Mouse (Mus musculus) forebrain, embryonic 13.5 days (tissue): ENCODE data around the gene Atp2b2. TPM values are rescaled to one million over a fixed set of nuclear protein-coding genes. Genes with fewer than 3 reads are reported as not detected.

ENCODE experiments used
- ATAC-seq: fragments of 200-750 bp; cut with Nextera tagmentation; 2 replicates; pipeline ENCODE4 v1.8.0; 2017
- H3K27ac ChIP-seq: fragments of 300-500 bp; sonication (generic); 2 replicates; pipeline ENCODE4 v1.5.1; 2015; ENCODE audit warnings: inconsistent platforms, mild to moderate bottlenecking, moderate library complexity
- H3K27me3 ChIP-seq: fragments of 300-500 bp; sonication (generic); 2 replicates; pipeline ENCODE4 v1.6.1; 2015; ENCODE audit warnings: mild to moderate bottlenecking, inconsistent platforms
- H3K36me3 ChIP-seq: fragments of 300-500 bp; sonication (generic); 2 replicates; pipeline ENCODE4 v1.6.1; 2015; ENCODE audit warnings: mild to moderate bottlenecking, inconsistent platforms; ENCODE audit not compliant: poor library complexity, severe bottlenecking
- H3K4me1 ChIP-seq: fragments of 300-500 bp; sonication (generic); 2 replicates; pipeline ENCODE4 v1.6.1; 2015; ENCODE audit warnings: inconsistent platforms
- H3K4me2 ChIP-seq: fragments of 300-500 bp; sonication (generic); 2 replicates; pipeline ENCODE4 v1.6.1; 2015; ENCODE audit warnings: inconsistent platforms, mild to moderate bottlenecking, moderate library complexity
- H3K4me3 ChIP-seq: fragments of 300-500 bp; sonication (generic); 2 replicates; pipeline ENCODE4 v1.5.1; 2015; ENCODE audit warnings: mild to moderate bottlenecking, inconsistent platforms
- H3K9ac ChIP-seq: fragments of 300-500 bp; sonication (generic); 2 replicates; pipeline ENCODE4 v1.6.1; 2015; ENCODE audit warnings: mild to moderate bottlenecking, inconsistent platforms
- H3K9me3 ChIP-seq: fragments of 300-500 bp; sonication (generic); replicated peaks from 2 replicates; pipeline ENCODE4 v1.6.1; 2016; ENCODE audit warnings: inconsistent platforms
- WGBS: fragments of 180-500 bp; shearing (Covaris S2); methylation state at CpG from one replicate; pipeline ENCODE4 v1.1.7; 2015; 5-methylcytosine and 5-hydroxymethylcytosine counted together
- polyA plus RNA-seq: library from polyadenylated mRNA; unstranded; fragments of >200 nt; fragmentation: Nextera tagmentation; extraction: Ambion mirVana; gene quantifications from 2 replicates; pipeline ENCODE4 v1.2.1, GENCODE M21; 2015

The Atp2b2 gene
- polyA plus RNA-seq, 1 experiment from 2014 or later: 15.5 TPM

DNA sequence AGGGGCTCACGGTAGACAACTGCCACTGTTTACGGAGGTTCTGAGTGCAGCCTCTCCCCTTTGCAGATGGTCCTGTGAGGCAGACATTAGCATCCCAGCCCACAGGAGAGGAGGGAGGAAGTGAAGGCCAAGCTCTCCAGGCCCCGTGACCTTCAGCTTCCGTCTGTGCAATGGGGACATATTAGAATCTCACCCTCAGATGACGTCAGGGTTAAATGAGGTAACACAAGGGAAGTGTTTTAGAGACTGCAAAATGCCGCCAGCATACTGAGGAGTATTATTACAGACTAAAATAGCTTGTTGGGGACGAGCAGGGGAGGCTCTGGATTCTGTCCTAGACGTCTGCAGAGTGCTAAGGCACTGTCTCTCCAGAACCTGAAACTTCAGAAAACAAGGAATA is 106.3 kb downstream of the Atp2b2 start:
- no peaks in the 10 kb centered on the region for H3K9me3 ChIP-seq
- WGBS: 51% methylated on average over 8 of the region's 8 CpGs
- no peak overlapping the region for H3K27ac ChIP-seq
- no peak for ATAC-seq
- H3K4me1 ChIP-seq: peaks cover 49% of the 10 kb centered on the region
- no peaks in the 10 kb centered on the region for H3K27me3 ChIP-seq
- no peaks in the 10 kb centered on the region for H3K36me3 ChIP-seq
- H3K4me2 ChIP-seq: no peak overlapping the region
- H3K9ac ChIP-seq: no peak overlapping the region
- H3K4me3 ChIP-seq: no peak overlapping the region

GRCm38 (mm10) chr6:113934692-113935091 is 107.7 kb downstream of the Atp2b2 start:
- Histone ChIP-seq H3K9ac (no peak overlapping the region), H3K27ac (no peak overlapping the region), H3K9me3 (no peaks in the 10 kb centered on the region), H3K36me3 (no peaks in the 10 kb centered on the region), H3K27me3 (no peaks in the 10 kb centered on the region), H3K4me2 (no peak overlapping the region), H3K4me1 (peaks cover 43% of the 10 kb centered on the region), H3K4me3 (no peak overlapping the region)
- no peak for ATAC-seq
- WGBS: 58% methylated on average over 8 of the region's 8 CpGs

DNA sequence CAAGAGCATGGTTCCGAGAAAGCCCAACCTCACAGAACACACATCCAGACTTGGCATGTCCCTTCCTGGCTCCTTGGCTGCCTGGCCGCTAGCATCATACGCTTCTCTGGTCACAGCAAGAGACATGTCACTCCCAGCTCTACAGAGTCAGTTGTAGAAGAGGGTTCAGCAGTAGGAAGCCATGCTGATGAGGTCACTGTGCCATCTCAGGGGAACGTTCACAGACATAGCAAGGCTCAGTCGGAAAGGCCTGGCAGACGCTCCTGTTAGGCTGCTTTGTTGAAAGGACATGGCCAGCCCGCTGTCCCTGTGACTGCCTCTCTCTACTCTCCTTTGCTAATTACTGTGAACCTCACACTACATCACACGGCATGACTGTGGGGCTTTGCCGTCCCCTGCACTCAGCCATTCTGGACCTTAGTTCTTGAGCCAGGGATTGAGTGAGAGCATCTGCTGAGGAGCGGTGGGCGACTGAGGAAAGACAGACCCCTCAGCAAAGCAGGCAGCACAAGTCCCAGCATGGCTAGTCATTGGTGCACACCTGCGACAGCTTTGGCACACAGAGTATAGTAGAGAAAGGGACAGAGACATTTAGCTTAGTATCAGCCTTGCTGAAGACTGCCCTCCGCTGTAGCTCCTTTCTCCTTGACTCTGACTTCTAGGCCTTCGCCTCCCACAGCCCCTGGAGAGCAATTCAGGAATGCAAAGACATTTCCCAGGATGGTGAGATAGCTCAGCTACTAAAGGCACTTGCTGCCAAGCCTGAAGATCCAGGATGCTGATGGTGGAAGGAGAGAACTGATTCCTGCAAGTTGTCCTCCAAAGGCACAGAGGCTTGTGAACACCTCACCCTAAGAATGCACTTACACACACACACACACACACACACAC is 108.9 kb downstream of the Atp2b2 start:
- Histone ChIP-seq H3K9me3 (no peaks in the 10 kb centered on the region), H3K27me3 (no peaks in the 10 kb centered on the region)
- WGBS: 49% methylated on average over 14 of the region's 14 CpGs

DNA sequence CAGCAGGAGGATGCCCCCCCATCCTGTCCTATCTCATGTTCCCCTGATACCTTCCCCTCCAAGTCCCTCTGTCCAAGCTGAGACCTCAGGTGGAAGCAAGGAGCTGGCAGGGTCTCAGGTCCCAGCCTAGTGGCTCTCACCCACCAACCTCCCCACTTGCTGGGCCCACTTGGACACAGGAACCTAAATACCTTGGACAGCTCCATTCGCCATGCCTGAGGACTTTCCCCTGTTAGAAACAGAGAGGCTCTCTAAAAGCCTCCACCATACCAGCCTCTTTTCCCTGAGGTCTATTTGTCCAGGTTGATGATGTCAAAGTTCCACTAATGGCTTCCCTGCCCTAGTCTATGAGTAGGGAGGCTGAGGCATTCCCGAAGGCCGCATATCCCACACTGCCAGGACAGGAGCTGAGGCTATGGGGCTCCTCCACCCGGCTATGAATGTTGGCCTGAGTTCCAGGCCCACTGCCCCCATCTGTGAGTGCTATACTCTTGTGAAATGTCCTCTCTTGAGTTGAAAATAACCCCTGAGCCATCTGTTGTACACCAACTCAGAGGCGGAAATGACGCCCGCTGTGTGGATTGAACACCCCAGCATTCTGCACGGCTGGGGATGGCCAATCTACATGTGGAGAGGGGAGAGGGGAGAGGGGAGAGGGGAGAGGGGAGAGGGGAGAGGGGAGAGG is 113.1 kb downstream of the Atp2b2 start:
- no peak for ATAC-seq
- Histone ChIP-seq H3K27me3 (no peaks in the 10 kb centered on the region), H3K9ac (no peak overlapping the region), H3K9me3 (no peaks in the 10 kb centered on the region), H3K4me3 (no peak overlapping the region), H3K4me2 (no peak overlapping the region), H3K4me1 (peaks cover 9% of the 10 kb centered on the region), H3K36me3 (no peaks in the 10 kb centered on the region), H3K27ac (no peak overlapping the region)
- 73% methylated on average over 7 of the region's 8 CpGs for WGBS

More for the DNA sequence above, 108.9 kb downstream of the Atp2b2 start:
- no peaks in the 10 kb centered on the region for H3K36me3 ChIP-seq
- H3K27ac ChIP-seq: no peak overlapping the region
- H3K4me2 ChIP-seq: no peak overlapping the region
- no peak for ATAC-seq
- H3K9ac ChIP-seq: no peak overlapping the region
- peaks cover 40% of the 10 kb centered on the region for H3K4me1 ChIP-seq
- no peak overlapping the region for H3K4me3 ChIP-seq

DNA sequence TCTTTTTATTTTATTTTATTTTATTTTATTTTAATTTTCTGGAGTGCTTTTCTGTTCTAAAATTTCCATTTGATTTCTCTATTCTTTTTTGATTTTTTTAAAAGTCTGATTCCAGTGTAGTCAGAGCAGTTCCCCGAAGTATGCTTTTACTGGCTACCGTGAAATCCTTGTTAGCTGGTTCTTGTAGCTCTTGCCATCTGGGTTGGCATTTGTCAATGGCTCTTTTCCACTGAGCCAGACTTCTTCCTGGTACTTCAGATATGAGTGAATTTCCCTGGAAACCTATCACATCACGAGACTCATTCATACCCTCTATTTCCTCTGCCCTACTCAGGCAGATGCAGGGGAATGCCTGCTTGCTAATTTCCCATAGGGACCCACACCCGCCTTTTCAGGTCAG is 119.2 kb downstream of the Atp2b2 start:
- H3K27ac ChIP-seq: no peak overlapping the region; the same call in 1 of the 2 replicates

GRCm38 (mm10) chr6:113920466-113920865 is 121.9 kb downstream of the Atp2b2 start:
- Histone ChIP-seq H3K4me2 (no peak overlapping the region), H3K9me3 (no peaks in the 10 kb centered on the region), H3K4me1 (peaks cover 4% of the 10 kb centered on the region; the same call in 1 of the 2 replicates), H3K27me3 (no peaks in the 10 kb centered on the region), H3K9ac (no peak overlapping the region), H3K4me3 (no peak overlapping the region), H3K27ac (no peak overlapping the region), H3K36me3 (no peaks in the 10 kb centered on the region)
- 79% methylated on average over 5 of the region's 5 CpGs for WGBS
- ATAC-seq: no peak

More for the DNA sequence above, 119.2 kb downstream of the Atp2b2 start:
- Histone ChIP-seq H3K36me3 (no peaks in the 10 kb centered on the region), H3K4me2 (no peak overlapping the region), H3K9ac (no peak overlapping the region), H3K9me3 (no peaks in the 10 kb centered on the region), H3K4me3 (no peak overlapping the region), H3K4me1 (no peaks in the 10 kb centered on the region), H3K27me3 (no peaks in the 10 kb centered on the region)
- ATAC-seq: no peak
- WGBS: 83% methylated on average over 4 of the region's 4 CpGs

- Histone ChIP-seq H3K27ac (no peak overlapping the region), H3K4me3 (no peak overlapping the region), H3K4me2 (no peak overlapping the region), H3K9ac (no peak overlapping the region), H3K9me3 (no peaks in the 10 kb centered on the region), H3K4me1 (peaks cover 4% of the 10 kb centered on the region; the same call in 1 of the 2 replicates), H3K36me3 (no peaks in the 10 kb centered on the region), H3K27me3 (no peaks in the 10 kb centered on the region)
- ATAC-seq: no peak
- 82% methylated on average over 3 of the region's 3 CpGs for WGBS
These were observed 129.7 kb downstream of the Atp2b2 start for GRCm38 (mm10) chr6:113912753-113913152.

DNA sequence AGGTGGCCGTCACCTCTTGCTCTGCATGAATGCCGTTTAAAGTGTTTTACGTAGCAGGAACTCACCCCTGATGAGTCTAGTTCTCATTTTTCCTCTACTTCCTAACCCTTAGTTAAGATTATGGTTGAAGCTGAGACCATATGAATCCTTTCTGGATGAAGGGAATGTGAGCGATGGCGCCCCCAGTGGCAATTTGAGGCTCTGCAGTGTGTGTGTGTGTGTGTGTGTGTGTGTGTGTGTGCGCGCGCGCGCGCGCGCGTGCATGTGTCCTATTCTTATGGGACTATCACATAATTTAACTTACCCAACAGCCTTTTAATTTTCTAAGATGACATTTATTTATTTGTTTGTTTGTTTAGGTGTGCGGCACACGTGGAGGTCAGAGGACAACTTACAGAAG is 131.3 kb downstream of the Atp2b2 start:
- no peak overlapping the region for H3K4me2 ChIP-seq
- no peaks in the 10 kb centered on the region for H3K27me3 ChIP-seq
- no peak overlapping the region for H3K4me3 ChIP-seq
- no peak overlapping the region for H3K9ac ChIP-seq
- no peaks in the 10 kb centered on the region for H3K9me3 ChIP-seq
- no peaks in the 10 kb centered on the region for H3K36me3 ChIP-seq
- H3K4me1 ChIP-seq: no peaks in the 10 kb centered on the region
- H3K27ac ChIP-seq: no peak overlapping the region
- no peak for ATAC-seq
- 77% methylated on average over 16 of the region's 16 CpGs for WGBS

DNA sequence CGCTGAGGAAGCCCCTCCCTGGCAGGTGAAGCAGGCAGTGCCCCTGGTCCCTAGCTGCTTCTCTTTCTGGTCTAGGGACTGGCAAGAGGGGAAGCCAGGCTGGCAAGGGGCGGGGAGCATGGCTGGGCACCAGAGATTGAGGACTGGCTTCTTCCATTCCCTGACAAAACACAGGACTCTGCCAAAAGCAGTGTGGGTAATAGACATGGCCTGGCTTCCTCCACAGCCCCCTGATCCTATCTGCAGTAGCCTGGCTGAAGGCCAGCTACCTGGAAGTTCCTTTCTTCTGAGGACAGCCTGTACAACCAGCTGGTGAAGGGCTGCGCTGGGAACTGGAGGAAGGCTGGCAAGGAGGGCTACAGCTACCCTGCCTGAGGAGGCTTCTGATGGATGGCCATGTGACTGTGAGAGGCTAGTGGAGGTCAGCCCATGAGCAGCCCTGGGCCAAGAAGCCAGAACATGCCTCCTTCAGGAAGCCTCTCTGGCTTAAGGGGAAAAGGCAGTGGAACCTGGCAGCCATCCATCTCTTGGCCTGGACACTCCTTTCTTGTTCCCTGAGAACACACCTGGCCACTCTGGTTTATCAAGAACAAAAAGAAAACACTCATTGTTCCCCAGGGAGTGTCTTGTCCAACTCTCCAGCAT is 131.9 kb downstream of the Atp2b2 start:
- Histone ChIP-seq H3K36me3 (no peaks in the 10 kb centered on the region), H3K4me1 (no peaks in the 10 kb centered on the region), H3K4me3 (no peak overlapping the region), H3K27ac (no peak overlapping the region), H3K9me3 (no peaks in the 10 kb centered on the region), H3K27me3 (no peaks in the 10 kb centered on the region), H3K9ac (no peak overlapping the region), H3K4me2 (no peak overlapping the region)
- WGBS: 89% methylated on average over 3 of the region's 3 CpGs
- no peak for ATAC-seq

- 78% methylated on average over 5 of the region's 5 CpGs for WGBS
These were observed 132.6 kb downstream of the Atp2b2 start for GRCm38 (mm10) chr6:113909836-113910235.

DNA sequence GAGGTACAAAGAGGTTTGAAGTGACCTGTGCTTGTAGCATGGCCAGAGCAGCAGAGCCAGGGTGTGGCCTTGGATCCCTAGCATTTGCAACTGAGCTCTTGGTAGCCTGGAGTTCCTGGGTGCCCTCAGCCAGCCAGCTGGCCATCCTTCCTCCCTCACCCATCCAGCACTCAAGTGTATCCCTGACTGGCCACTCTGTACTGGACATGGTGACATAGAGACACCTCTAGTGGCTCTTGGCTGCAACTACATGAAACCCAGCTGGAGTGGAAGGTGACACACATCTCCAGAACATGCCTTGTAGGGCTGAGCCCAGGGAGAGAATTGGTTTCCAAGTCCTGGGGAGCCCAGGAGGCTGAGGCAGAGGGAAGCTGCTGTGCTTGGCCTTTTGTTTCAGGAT is 134.3 kb downstream of the Atp2b2 start:
- Histone ChIP-seq H3K9me3 (no peaks in the 10 kb centered on the region), H3K4me1 (peaks cover 4% of the 10 kb centered on the region; the same call in 1 of the 2 replicates), H3K36me3 (no peaks in the 10 kb centered on the region), H3K27me3 (no peaks in the 10 kb centered on the region), H3K4me3 (no peak overlapping the region), H3K27ac (no peak overlapping the region), H3K4me2 (no peak overlapping the region), H3K9ac (no peak overlapping the region)
- no peak for ATAC-seq

More at GRCm38 (mm10) chr6:113909836-113910235, 132.6 kb downstream of the Atp2b2 start:
- no peaks in the 10 kb centered on the region for H3K36me3 ChIP-seq
- no peaks in the 10 kb centered on the region for H3K4me1 ChIP-seq
- no peak overlapping the region for H3K27ac ChIP-seq
- no peaks in the 10 kb centered on the region for H3K27me3 ChIP-seq
- H3K4me3 ChIP-seq: no peak overlapping the region
- no peaks in the 10 kb centered on the region for H3K9me3 ChIP-seq
- H3K9ac ChIP-seq: no peak overlapping the region; the same call in 1 of the 2 replicates
- no peak overlapping the region for H3K4me2 ChIP-seq
- ATAC-seq: no peak

DNA sequence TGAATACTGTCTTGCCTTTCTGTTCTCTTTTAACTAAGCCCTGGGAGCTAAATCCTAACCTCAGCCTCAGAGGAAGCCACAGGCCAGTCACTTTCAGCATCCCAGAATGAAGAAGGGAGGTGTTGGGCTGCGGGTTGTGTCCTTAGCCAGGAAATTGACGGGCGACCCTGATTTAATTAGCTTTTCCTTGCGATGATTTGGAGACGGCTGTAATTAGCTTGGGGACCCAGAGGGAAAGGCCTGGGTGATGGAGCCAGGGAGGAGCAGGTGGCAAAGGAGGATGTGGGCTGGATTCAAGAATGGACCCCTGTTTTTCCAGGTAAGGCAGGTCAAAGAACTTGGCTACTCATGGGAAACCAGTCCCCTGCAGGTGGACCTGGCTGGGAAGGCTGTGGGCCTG is 138.0 kb downstream of the Atp2b2 start:
- Histone ChIP-seq H3K36me3 (no peaks in the 10 kb centered on the region), H3K27me3 (no peaks in the 10 kb centered on the region), H3K4me3 (no peak overlapping the region), H3K9me3 (no peaks in the 10 kb centered on the region), H3K4me2 (no peak overlapping the region), H3K4me1 (peaks cover 4% of the 10 kb centered on the region; the same call in 1 of the 2 replicates), H3K9ac (no peak overlapping the region), H3K27ac (no peak overlapping the region)
- 53% methylated on average over 5 of the region's 5 CpGs for WGBS
- no peak for ATAC-seq
